In the genomic region with DNA sequence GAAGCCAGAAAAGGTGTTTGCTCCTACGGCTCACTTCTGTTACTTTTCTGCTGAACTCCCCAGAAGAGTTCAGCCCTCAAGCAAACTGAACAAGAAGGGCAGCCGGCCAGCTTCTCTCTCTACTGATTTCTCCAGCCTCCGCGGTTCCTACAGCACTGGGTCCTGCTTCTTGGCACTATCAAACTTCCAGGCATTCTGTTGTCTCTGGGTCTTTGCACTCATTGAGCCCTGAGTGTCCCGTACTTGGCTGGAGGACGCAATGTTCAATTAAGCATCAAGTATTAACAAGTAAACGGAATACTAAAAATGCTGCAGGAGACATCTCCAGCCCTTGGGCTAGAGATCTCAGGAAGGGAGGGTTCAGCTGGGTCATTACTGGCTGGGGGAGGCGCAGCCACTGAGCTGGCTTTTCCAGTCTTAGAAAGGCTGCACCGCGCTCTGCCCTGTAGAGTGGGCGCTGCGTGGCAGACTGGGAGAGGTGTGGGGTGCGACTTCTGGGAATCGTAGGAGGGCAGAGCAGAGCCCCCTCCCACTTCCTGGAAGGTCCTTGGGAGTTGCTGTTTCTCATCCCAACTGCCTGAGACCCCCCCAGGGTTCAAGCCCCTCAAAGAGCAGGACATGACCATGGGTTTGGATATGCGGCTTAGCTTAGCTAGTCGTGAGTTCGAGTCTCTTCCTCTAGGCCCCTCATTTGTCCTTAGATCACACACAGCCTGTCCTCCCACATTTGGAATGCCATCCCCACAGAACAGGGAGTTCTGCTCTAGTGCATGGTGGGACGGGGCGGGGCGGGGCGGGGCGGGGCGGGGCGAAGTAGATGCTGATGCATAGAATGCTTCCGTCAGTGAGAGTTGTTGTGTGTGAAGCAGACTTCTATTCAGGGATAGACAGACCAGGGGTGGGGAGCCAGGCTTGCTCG, we compare ENCODE assay signal across 10 mouse cellular contexts. TPM values are rescaled to one million over a fixed set of nuclear protein-coding genes. Genes with fewer than 3 reads are reported as not detected.
A peak's percentile ranks its signal among the peaks of the same experiment; 100 is the strongest.
DNase-seq lines count a peak whose midpoint lies in the region; ATAC-seq lines count a peak whose summit lies in the region.
"Had no signal": no experiment of that assay in that cellular context is flagged by ENCODE, and none has a peak within 500 bp of the region (broad histone marks: within the 10 kb centered on the region; RNA-seq: fewer than 3 reads in every experiment).

No protein-coding gene starts in this region.

- 0 out of 2 replicates have a peak, but pooled peaks have one; percentile 56 for ATAC-seq in lung, embryonic 15.5 days (ENCODE audit: borderline replicate concordance, extremely low read depth, low FRiP score, low TSS enrichment)
- ATAC-seq in forebrain, embryonic 13.5 days = no peak
- ATAC-seq in limb, embryonic 15.5 days (ENCODE audit: insufficient number of reproducible peaks, low FRiP score, low TSS enrichment, low read depth) = no peak; the same call in 1 of the 2 replicates

- H3K36me3 ChIP-seq in heart, embryonic 10.5 days = no peaks in the 10 kb centered on the region
- H3K36me3 ChIP-seq in lung, embryonic 15.5 days = no peaks in the 10 kb centered on the region
- no peaks in the 10 kb centered on the region for H3K36me3 ChIP-seq in forebrain, embryonic 13.5 days (ENCODE audit: poor library complexity, severe bottlenecking)
- no peaks in the 10 kb centered on the region for H3K36me3 ChIP-seq in limb, embryonic 15.5 days

- H3K4me3 ChIP-seq in heart, embryonic 10.5 days = peak overlapping the region; percentile 40
- H3K4me3 ChIP-seq in lung, embryonic 15.5 days = no peak overlapping the region
- H3K4me3 ChIP-seq in forebrain, embryonic 13.5 days = no peak overlapping the region
- no peak overlapping the region for H3K4me3 ChIP-seq in limb, embryonic 15.5 days

- H3K9me3 ChIP-seq in heart, embryonic 10.5 days = no peaks in the 10 kb centered on the region
- H3K9me3 ChIP-seq in lung, embryonic 15.5 days = no peaks in the 10 kb centered on the region
- H3K9me3 ChIP-seq in forebrain, embryonic 13.5 days (replicated peaks) = no peaks in the 10 kb centered on the region
- H3K9me3 ChIP-seq in limb, embryonic 15.5 days = no peaks in the 10 kb centered on the region

- 30% methylated on average over 26 of the region's 26 CpGs for WGBS in heart, embryonic 10.5 days
- WGBS in lung, embryonic 15.5 days = 33% methylated on average over 26 of the region's 26 CpGs
- WGBS in forebrain, embryonic 13.5 days = 39% methylated on average over 26 of the region's 26 CpGs
- WGBS in limb, embryonic 15.5 days = 36% methylated on average over 26 of the region's 26 CpGs

- no peak overlapping the region for H3K9ac ChIP-seq in lung, embryonic 15.5 days
- H3K9ac ChIP-seq in forebrain, embryonic 13.5 days = no peak overlapping the region
- no peak overlapping the region for H3K9ac ChIP-seq in limb, embryonic 15.5 days

- no peak for DNase-seq in heart, embryonic 10.5 days (ENCODE audit: low spot score)
- no peak for DNase-seq in heart, postnatal 36 days
- no peak for DNase-seq in lung, postnatal 4 days
- no peak for DNase-seq in right cerebral cortex, adult 2 months (ENCODE audit: low spot score in 2 of 2)
- DNase-seq in MN1 (ENCODE audit: low spot score) = no peak
- DNase-seq: cerebellum, adult 2 months had no signal

- peaks cover 18% of the 10 kb centered on the region for H3K4me1 ChIP-seq in heart, embryonic 10.5 days
- H3K4me1 ChIP-seq in lung, embryonic 15.5 days = 0 out of 2 replicates have a peak, but pooled peaks cover 10% of the 10 kb centered on the region
- peaks cover 5% of the 10 kb centered on the region; the same call in 1 of the 2 replicates for H3K4me1 ChIP-seq in forebrain, embryonic 13.5 days
- H3K4me1 ChIP-seq in limb, embryonic 15.5 days = peaks cover 6% of the 10 kb centered on the region; the same call in 1 of the 2 replicates

- no peaks in the 10 kb centered on the region for H3K27me3 ChIP-seq in heart, embryonic 10.5 days (ENCODE audit: insufficient read depth, poor library complexity, severe bottlenecking)
- no peaks in the 10 kb centered on the region for H3K27me3 ChIP-seq in lung, embryonic 15.5 days
- H3K27me3 ChIP-seq in forebrain, embryonic 13.5 days = no peaks in the 10 kb centered on the region
- no peaks in the 10 kb centered on the region for H3K27me3 ChIP-seq in limb, embryonic 15.5 days

- intact Hi-C loops in heart, postnatal 36 days (cut with DNase I) = no loop called here

- peak overlapping the region; percentile 70 for H3K27ac ChIP-seq in heart, embryonic 10.5 days
- H3K27ac ChIP-seq in lung, embryonic 15.5 days = peak overlapping the region; percentile 5; the same call in 1 of the 2 replicates
- H3K27ac ChIP-seq in forebrain, embryonic 13.5 days = no peak overlapping the region
- H3K27ac ChIP-seq in limb, embryonic 15.5 days = peak overlapping the region; percentile 47; the same call in 1 of the 2 replicates

- H3K4me2 ChIP-seq in lung, embryonic 15.5 days = peak overlapping the region; percentile 39
- H3K4me2 ChIP-seq in forebrain, embryonic 13.5 days = peak overlapping the region; percentile 30
- peak overlapping the region; percentile 31 for H3K4me2 ChIP-seq in limb, embryonic 15.5 days
- H3K4me2 ChIP-seq: midbrain, embryonic 11.5 days had no signal

RNA-seq across cellular contexts. Expression of a gene that starts 13.4 kb away (rescaled TPM):
- polyA plus RNA-seq in heart, embryonic 10.5 days (2016; fragmentation: Nextera tagmentation; extraction: Ambion mirVana) = 390 and 444 TPM in 2 replicates
- 10 to 100 TPM; 13.0 TPM for total RNA-seq in heart, postnatal 36 days (2021)
- 420 and 447 TPM in 2 replicates for polyA plus RNA-seq in lung, embryonic 15.5 days (2015; fragmentation: Nextera tagmentation; extraction: Ambion mirVana)
- polyA plus RNA-seq in forebrain, embryonic 13.5 days (2015; fragmentation: Nextera tagmentation; extraction: Ambion mirVana) = 195 and 253 TPM in 2 replicates
- 265 and 283 TPM in 2 replicates for polyA plus RNA-seq in limb, embryonic 15.5 days (2015; fragmentation: Nextera tagmentation; extraction: Ambion mirVana)
